ENCODE assay signal across 8 mouse cellular contexts in genomic region chr7:49249996-49250395, GRCm38 (mm10).
A peak's percentile ranks its signal among the peaks of the same experiment; 100 is the strongest.
DNase-seq lines count a peak whose midpoint lies in the region; ATAC-seq and TF ChIP-seq lines count a peak whose summit lies in the region.

No protein-coding gene starts in this region.

- peak; percentile 54 for DNase-seq in 416B (ENCODE audit: low read depth)
- DNase-seq in adrenal gland, postnatal 14 days = peak; percentile 87
- peak; percentile 85 for DNase-seq in embryonic facial prominence, embryonic 10.5 days (ENCODE audit: low spot score)
- DNase-seq in heart, adult 2 months = peak; percentile 76 to 79
- peak; percentile 35 to 48 (median 41) for DNase-seq in liver, embryonic 14.5 days (ENCODE audit: low read depth in 3 of 3, low spot score in 3 of 3)
- peak; percentile 34 to 38 for DNase-seq in thymus, adult 18-20 months

- TF ChIP-seq POLR2A in heart, adult 2 months (IDR thresholded peaks at IDR 0.05; ENCODE audit: insufficient read depth, low read depth, low read length) = no peak

- H3K4me2 ChIP-seq in kidney, embryonic 14.5 days (replicated peaks; ENCODE audit: low read depth, low read length) = peak overlapping the region; percentile 13; the same call in 1 of the 2 replicates
- H3K4me2 ChIP-seq in liver, embryonic 14.5 days (ENCODE audit: low read depth) = no peak overlapping the region
- peak overlapping the region; percentile 93 for H3K4me2 ChIP-seq in neural tube, embryonic 15.5 days

- peaks cover 22% of the 10 kb centered on the region for H3K4me1 ChIP-seq in embryonic facial prominence, embryonic 10.5 days
- peaks cover 9% of the 10 kb centered on the region for H3K4me1 ChIP-seq in heart, adult 2 months (ENCODE audit: control insufficient read depth, insufficient read depth, low read length)
- peaks cover 54% of the 10 kb centered on the region for H3K4me1 ChIP-seq in kidney, embryonic 14.5 days (ENCODE audit: control insufficient read depth, insufficient read depth, low read length)
- H3K4me1 ChIP-seq in liver, embryonic 14.5 days (replicated peaks; ENCODE audit: control insufficient read depth in 2 of 2, insufficient read depth in 2 of 2, low read length in 1 of 2) = no peaks in the 10 kb centered on the region; a peak in 1 of 4 replicates
- peaks cover 66% of the 10 kb centered on the region for H3K4me1 ChIP-seq in neural tube, embryonic 15.5 days

- TF ChIP-seq EP300 in heart, adult 2 months (IDR thresholded peaks at IDR 0.05; ENCODE audit: insufficient read depth, low read depth, low read length) = 0 out of 2 replicates have a peak, but pooled peaks have one; percentile 48
- no peak for TF ChIP-seq EP300 in liver, embryonic 14.5 days (IDR thresholded peaks at IDR 0.05; ENCODE audit: low read depth)

- H3K27ac ChIP-seq in embryonic facial prominence, embryonic 10.5 days (replicated peaks) = no peak overlapping the region
- H3K27ac ChIP-seq in heart, adult 2 months = no peak overlapping the region
- no peak overlapping the region for H3K27ac ChIP-seq in kidney, embryonic 14.5 days (ENCODE audit: low read depth, low read length)
- no peak overlapping the region for H3K27ac ChIP-seq in liver, embryonic 14.5 days
- no peak overlapping the region for H3K27ac ChIP-seq in neural tube, embryonic 15.5 days (replicated peaks)

- peak; percentile 85 for TF ChIP-seq CTCF in heart, adult 2 months (IDR thresholded peaks at IDR 0.05)
- TF ChIP-seq CTCF in liver, embryonic 14.5 days (IDR thresholded peaks at IDR 0.05; ENCODE audit: low read depth) = peak; percentile 94

- no peak for ATAC-seq in kidney, embryonic 14.5 days (ENCODE audit: low FRiP score, low TSS enrichment)
- ATAC-seq in liver, embryonic 14.5 days (ENCODE audit: insufficient read depth) = no peak
- peak; percentile 27; the same call in 1 of the 2 replicates for ATAC-seq in neural tube, embryonic 15.5 days (ENCODE audit: low FRiP score)

- H3K9ac ChIP-seq in heart, adult 2 months (ENCODE audit: low read depth, low read length) = peak overlapping the region; percentile 15; the same call in 1 of the 2 replicates
- no peak overlapping the region for H3K9ac ChIP-seq in kidney, embryonic 14.5 days (ENCODE audit: low read depth, low read length)
- no peak overlapping the region for H3K9ac ChIP-seq in liver, embryonic 14.5 days (replicated peaks)
- no peak overlapping the region for H3K9ac ChIP-seq in neural tube, embryonic 15.5 days (replicated peaks)

- H3K27me3 ChIP-seq in embryonic facial prominence, embryonic 10.5 days (replicated peaks; ENCODE audit: low read depth, poor library complexity, severe bottlenecking) = peaks cover 45% of the 10 kb centered on the region
- no peaks in the 10 kb centered on the region for H3K27me3 ChIP-seq in heart, adult 2 months (ENCODE audit: control insufficient read depth, insufficient read depth, low read length)
- peaks cover 18% of the 10 kb centered on the region for H3K27me3 ChIP-seq in kidney, embryonic 14.5 days (ENCODE audit: control insufficient read depth, insufficient read depth, low read length)
- peaks cover 33% of the 10 kb centered on the region for H3K27me3 ChIP-seq in liver, embryonic 14.5 days (ENCODE audit: control insufficient read depth, insufficient read depth, low read length)
- no peaks in the 10 kb centered on the region for H3K27me3 ChIP-seq in neural tube, embryonic 15.5 days (replicated peaks)

- H3K79me2 ChIP-seq in heart, adult 2 months (replicated peaks; ENCODE audit: control insufficient read depth, insufficient read depth, low read length) = peaks cover 2% of the 10 kb centered on the region; the same call in 1 of the 2 replicates

- no peaks in the 10 kb centered on the region for H3K36me3 ChIP-seq in embryonic facial prominence, embryonic 10.5 days (replicated peaks)
- H3K36me3 ChIP-seq in heart, adult 2 months (ENCODE audit: control insufficient read depth, insufficient read depth, low read length) = no peaks in the 10 kb centered on the region
- no peaks in the 10 kb centered on the region for H3K36me3 ChIP-seq in kidney, embryonic 14.5 days (ENCODE audit: control insufficient read depth, insufficient read depth, low read length)
- no peaks in the 10 kb centered on the region for H3K36me3 ChIP-seq in liver, embryonic 14.5 days (replicated peaks; ENCODE audit: control insufficient read depth, insufficient read depth, low read depth)
- H3K36me3 ChIP-seq in neural tube, embryonic 15.5 days = no peaks in the 10 kb centered on the region

- intact Hi-C loops in heart, adult 2 months (cut with DNase I) = loop anchor here (1.0 to 5.0 kb wide), 3 partner anchors 22 to 147 kb away; no protein-coding TSS in a partner anchor

- H3K4me3 ChIP-seq in embryonic facial prominence, embryonic 10.5 days = no peak overlapping the region
- no peak overlapping the region for H3K4me3 ChIP-seq in heart, adult 2 months
- H3K4me3 ChIP-seq in kidney, embryonic 14.5 days (ENCODE audit: low read length) = no peak overlapping the region
- no peak overlapping the region for H3K4me3 ChIP-seq in liver, embryonic 14.5 days (ENCODE audit: insufficient read depth in 1 of 2, low read depth in 2 of 2, low read length in 2 of 2)
- H3K4me3 ChIP-seq in neural tube, embryonic 15.5 days (replicated peaks) = peak overlapping the region; percentile 57

- WGBS in embryonic facial prominence, embryonic 10.5 days = 8% methylated on average over 9 of the region's 9 CpGs
- 3% methylated on average over 9 of the region's 9 CpGs for WGBS in heart, adult 2 months
- 8% methylated on average over 9 of the region's 9 CpGs for WGBS in kidney, embryonic 14.5 days
- 8% methylated on average over 9 of the region's 9 CpGs for WGBS in liver, embryonic 14.5 days (ENCODE audit: insufficient replicate concordance)
- WGBS in neural tube, embryonic 15.5 days = 6% methylated on average over 9 of the region's 9 CpGs

- no peaks in the 10 kb centered on the region for H3K9me3 ChIP-seq in embryonic facial prominence, embryonic 10.5 days
- H3K9me3 ChIP-seq in kidney, embryonic 14.5 days (ENCODE audit: control insufficient read depth, low read length) = no peaks in the 10 kb centered on the region
- H3K9me3 ChIP-seq in liver, embryonic 14.5 days (ENCODE audit: control insufficient read depth, low read length) = no peaks in the 10 kb centered on the region
- no peaks in the 10 kb centered on the region for H3K9me3 ChIP-seq in neural tube, embryonic 15.5 days (replicated peaks)

Comparison
In these comparisons a context has a peak if more than half of its experiments do, and no peak if none do; other contexts are left out.
1. DNase-seq: peak in every context shown above with its lines; median percentile 87 in adrenal gland, postnatal 14 days; 85 in embryonic facial prominence, embryonic 10.5 days; 78 in heart, adult 2 months; 54 in 416B; 41 in liver, embryonic 14.5 days; 36 in thymus, adult 18-20 months.